Mouse (Mus musculus): ENCODE measurements at regions not wholly inside any gene's neighbourhood (a gene's known extent, or its start where the extent isn't known, plus 50 kb on each side); places are given as distances from the start of the nearest gene placed in this dataset.

DNA sequence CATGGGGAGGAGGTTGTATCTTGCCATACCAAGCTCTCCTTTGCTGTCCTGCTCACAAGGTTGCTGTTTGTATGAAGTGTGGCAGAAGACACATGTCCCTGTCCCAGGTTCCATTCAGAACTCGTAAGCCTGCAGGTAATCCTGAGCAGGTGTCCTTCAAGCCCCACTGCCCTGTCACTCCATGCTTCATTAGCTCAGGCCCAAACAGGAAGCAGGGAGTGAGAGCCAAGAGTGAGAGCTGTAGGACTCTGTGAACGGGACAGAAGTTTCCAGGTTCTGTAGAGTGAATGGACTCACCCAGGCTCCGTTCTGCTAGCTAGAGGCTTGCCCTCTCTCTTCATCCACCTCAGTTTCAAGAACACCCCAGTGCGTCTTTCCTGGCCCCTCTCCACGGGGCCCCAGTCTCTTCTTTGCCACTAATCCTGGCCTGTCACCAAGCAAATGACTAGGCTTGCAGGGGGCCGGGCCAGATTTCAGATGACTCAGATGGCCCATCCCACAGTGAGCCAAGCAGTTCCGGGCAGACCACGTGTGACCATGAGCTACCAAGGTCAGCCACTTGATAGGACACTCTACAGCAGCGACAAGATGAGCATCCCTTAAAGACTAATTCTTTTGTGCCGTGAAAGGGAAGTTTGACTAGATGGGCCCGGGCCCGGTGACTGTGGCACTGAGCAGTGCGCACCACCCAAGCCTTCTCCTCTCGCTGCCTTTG lies 54.4 kb upstream of the Ubr2 start:
- H3K27me3 ChIP-seq (replicated peaks; ENCODE audit: control insufficient read depth, insufficient read depth, low read length): no peaks in the 10 kb centered on the region
- no peak overlapping the region for H3K4me2 ChIP-seq (ENCODE audit: low read length)
- H3K36me3 ChIP-seq (ENCODE audit: control insufficient read depth, insufficient read depth, low read length): no peaks in the 10 kb centered on the region
- no peak for ATAC-seq
- WGBS: 85% methylated on average over 14 of the region's 14 CpGs
- H3K9me3 ChIP-seq (ENCODE audit: control insufficient read depth, low read length): no peaks in the 10 kb centered on the region
- no peak overlapping the region for H3K9ac ChIP-seq (ENCODE audit: low read depth, low read length)
- H3K4me1 ChIP-seq (ENCODE audit: control insufficient read depth, insufficient read depth, low read depth, low read length): no peaks in the 10 kb centered on the region
- H3K4me3 ChIP-seq (ENCODE audit: low read length): no peak overlapping the region
- H3K27ac ChIP-seq (ENCODE audit: low read depth, low read length): no peak overlapping the region

GRCm38 (mm10) chr17:47064006-47064405 lies 53.6 kb upstream of the Ubr2 start:
- H3K27me3 ChIP-seq (replicated peaks; ENCODE audit: control insufficient read depth, insufficient read depth, low read length): no peaks in the 10 kb centered on the region
- no peak overlapping the region for H3K9ac ChIP-seq (ENCODE audit: low read depth, low read length)
- H3K4me1 ChIP-seq (ENCODE audit: control insufficient read depth, insufficient read depth, low read depth, low read length): no peaks in the 10 kb centered on the region
- H3K4me2 ChIP-seq (ENCODE audit: low read length): no peak overlapping the region
- no peak overlapping the region for H3K4me3 ChIP-seq (ENCODE audit: low read length)
- no peak overlapping the region for H3K27ac ChIP-seq (ENCODE audit: low read depth, low read length)
- no peaks in the 10 kb centered on the region for H3K36me3 ChIP-seq (ENCODE audit: control insufficient read depth, insufficient read depth, low read length)
- H3K9me3 ChIP-seq (ENCODE audit: control insufficient read depth, low read length): no peaks in the 10 kb centered on the region
- no peak for ATAC-seq
- 94% methylated on average over 4 of the region's 4 CpGs for WGBS

GRCm38 (mm10) chr17:47061031-47061620 lies 50.8 kb upstream of the Ubr2 start:
- Histone ChIP-seq H3K36me3 (ENCODE audit: control insufficient read depth, insufficient read depth, low read length) (no peaks in the 10 kb centered on the region), H3K4me3 (ENCODE audit: low read length) (no peak overlapping the region), H3K4me2 (ENCODE audit: low read length) (no peak overlapping the region), H3K9me3 (ENCODE audit: control insufficient read depth, low read length) (peaks cover 3% of the 10 kb centered on the region), H3K27ac (ENCODE audit: low read depth, low read length) (no peak overlapping the region), H3K9ac (ENCODE audit: low read depth, low read length) (no peak overlapping the region), H3K27me3 (replicated peaks; ENCODE audit: control insufficient read depth, insufficient read depth, low read length) (no peaks in the 10 kb centered on the region), H3K4me1 (ENCODE audit: control insufficient read depth, insufficient read depth, low read depth, low read length) (no peaks in the 10 kb centered on the region)
- WGBS: 76% methylated on average over 8 of the region's 8 CpGs
- ATAC-seq: no peak

Measured in hindbrain, embryonic 16.5 days (tissue).